Mouse (Mus musculus) CD4-positive, CD25-positive, alpha-beta regulatory T cell, adult 2 months (primary cell): Measurements from ENCODE around the gene Hibadh.

Experiments used
- DNase-seq: peaks from one replicate; pipeline ENCODE4 v3.0.0-alpha.2; 2012; ENCODE audit warnings: low read depth, low spot score

The Hibadh gene

DNA sequence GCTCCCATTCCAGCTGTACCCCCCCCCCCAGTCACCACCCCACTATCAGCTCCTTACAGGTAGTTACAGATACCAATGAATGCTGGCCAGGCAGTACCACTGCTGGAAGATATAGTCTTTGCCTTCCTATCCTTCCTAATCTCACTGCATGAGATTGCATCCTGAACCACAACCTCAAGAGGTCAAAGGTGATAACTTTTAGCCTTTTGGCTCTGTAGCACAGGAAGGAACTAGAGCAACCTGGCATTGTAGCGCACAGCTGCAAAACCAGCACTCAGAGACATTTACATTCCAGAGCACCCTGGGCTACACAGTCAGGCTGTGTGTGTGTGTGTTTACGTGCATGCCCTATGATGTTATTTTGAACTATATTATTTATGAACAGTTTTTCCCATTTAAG, 137.2 kb downstream of the Hibadh start:
- DNase-seq, result no peak

DNA sequence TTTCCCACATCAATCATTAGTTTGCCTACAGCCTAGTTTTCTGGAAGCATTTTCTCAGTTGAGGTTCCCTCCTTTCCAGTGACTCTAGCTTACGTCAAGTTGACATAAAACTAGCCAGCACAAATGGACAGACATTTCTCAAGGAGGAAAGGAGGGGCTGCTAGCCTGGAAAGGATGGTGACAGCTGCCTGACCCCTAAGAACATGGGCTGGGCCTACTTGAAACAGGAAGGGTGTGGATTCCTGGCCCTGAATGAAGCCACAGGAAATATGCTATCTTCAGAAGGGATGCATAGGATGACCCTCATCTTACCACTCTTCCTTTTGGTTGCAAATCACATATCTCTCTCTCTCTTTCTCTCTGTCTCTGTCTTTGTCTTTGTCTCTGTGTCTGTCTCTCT, 138.7 kb downstream of the Hibadh start:
- DNase-seq, result no peak
